Mouse (Mus musculus) thymus, adult 2 months (tissue): Measurements from ENCODE around the gene Bach2.

ENCODE experiments used
- CTCF ChIP-seq: fragments of 200-500 bp; IDR thresholded peaks from 2 replicates; pipeline ENCODE4 v1.5.1; 2012; ENCODE audit warnings: mild to moderate bottlenecking, control low read depth, low read length, moderate library complexity, borderline replicate concordance; ENCODE audit not compliant: control insufficient read depth, poor library complexity, insufficient read depth; ENCODE audit errors: extremely low read depth
- POLR2A ChIP-seq: fragments of 200-500 bp; IDR thresholded peaks from 2 replicates; pipeline ENCODE4 v1.6.1; 2012; ENCODE audit warnings: mild to moderate bottlenecking, low read length, control low read depth, moderate library complexity; ENCODE audit not compliant: control insufficient read depth, poor library complexity, insufficient read depth; ENCODE audit errors: extremely low read depth

- TF ChIP-seq CTCF (no peak), POLR2A (no peak)
Observed at GRCm38 (mm10) chr4:32245586-32245985, 7.0 kb downstream of the Bach2 start.
